Mouse (Mus musculus) layer of hippocampus, postnatal 25 days (tissue): ENCODE data around the gene Cacng1. TPM values are rescaled to one million over a fixed set of nuclear protein-coding genes. Genes with fewer than 3 reads are reported as not detected.

Experiments
- DNase-seq, 2 experiments: peaks; one replicate each; pipeline ENCODE4 v3.0.0; 2022; ENCODE audit warnings: mixed read lengths in 2 of 2, low spot score in 1 of 2; ENCODE audit errors: extremely low spot score in 1 of 2
- total RNA-seq, 2 experiments: library from RNA; stranded (reverse); gene quantifications; 2 replicates each; pipeline ENCODE4 v1.2.3; 2021

Cacng1 gene
- total RNA-seq, 2 experiments from 2014 or later: not detected

DNA sequence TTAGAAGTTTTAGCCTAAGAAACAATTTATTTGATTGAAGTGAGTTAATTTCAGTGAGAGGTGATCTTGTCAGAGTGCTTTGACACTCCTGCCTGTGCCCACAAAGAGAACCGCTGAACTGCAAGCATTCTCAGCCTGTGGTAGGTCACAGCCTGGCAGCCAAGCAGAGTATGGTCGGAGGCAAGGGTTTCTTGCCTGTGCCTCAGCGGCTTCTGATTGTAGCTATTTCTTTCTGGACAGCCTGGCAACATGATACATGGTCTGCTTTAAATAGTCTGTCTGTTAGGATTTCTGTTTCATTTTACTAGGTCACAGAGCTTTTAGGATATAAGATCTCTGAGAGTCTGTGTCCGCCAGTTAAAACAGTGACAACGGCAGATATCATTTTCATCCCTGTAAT, 53.7 kb downstream of the Cacng1 start:
- DNase-seq: no peak

- DNase-seq: no peak
These were observed 55.9 kb downstream of the Cacng1 start for GRCm38 (mm10) chr11:107660452-107660851.

- no peak for DNase-seq
These were observed 59.2 kb downstream of the Cacng1 start for GRCm38 (mm10) chr11:107657117-107657516.

DNA sequence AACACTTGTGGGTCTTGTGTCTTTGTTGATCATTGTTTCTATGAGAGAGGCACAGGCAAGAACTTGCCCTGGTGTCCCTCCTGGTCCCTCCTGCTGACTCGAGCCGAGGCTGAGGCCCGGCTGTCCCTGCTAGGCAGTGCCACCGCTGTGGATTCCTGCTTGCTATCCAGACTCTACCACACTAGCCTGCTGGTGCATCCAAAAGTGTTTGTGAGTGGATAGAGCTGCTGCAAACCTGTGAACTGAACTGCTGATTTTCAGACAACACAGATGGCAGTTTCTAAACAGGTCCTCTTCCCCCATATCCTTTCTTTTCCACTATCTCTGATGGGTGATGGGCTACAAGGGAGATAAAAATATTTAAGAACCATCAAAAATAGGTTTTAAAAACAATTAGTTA, 60.8 kb downstream of the Cacng1 start:
- no peak for DNase-seq

Other genes starting within 250 kb of the Cacng1 start
- gene Pitpnc1, start 245.8 kb downstream of the Cacng1 start, total RNA-seq: 10 to 100 TPM; 53.6 to 58.3 TPM
- 10 to 100 TPM; 65.9 to 72.2 TPM for gene Psmd12, start 237.0 kb downstream of the Cacng1 start, total RNA-seq
- 10 to 100 TPM; 39.7 to 44.4 TPM for gene Helz, start 168.6 kb downstream of the Cacng1 start, total RNA-seq
- 10 to 100 TPM; 30.8 to 32.5 TPM for gene Cacng4, start 78.0 kb upstream of the Cacng1 start, total RNA-seq
- 10 to 100 TPM; 15.1 to 15.5 TPM for gene Cacng5, start 198.5 kb upstream of the Cacng1 start, total RNA-seq